Mouse (Mus musculus): ENCODE results near the gene Tmem50a. TPM values are rescaled to one million over a fixed set of nuclear protein-coding genes. Genes with fewer than 3 reads are reported as not detected.

The Tmem50a gene
- polyA plus RNA-seq, 1 experiment from 2014 or later, result 140 TPM

Other genes starting within 250 kb of the Tmem50a start
- 5.1 and 6.5 TPM in 2 replicates for gene Man1c1, start 210.7 kb downstream of the Tmem50a start, polyA plus RNA-seq (2014; fragmentation: Nextera tagmentation; extraction: Ambion mirVana)
- gene Ldlrap1, start 147.0 kb downstream of the Tmem50a start, polyA plus RNA-seq (2014; fragmentation: Nextera tagmentation; extraction: Ambion mirVana), result 22.5 and 22.9 TPM in 2 replicates
- gene Maco1, start 61.7 kb downstream of the Tmem50a start, polyA plus RNA-seq (2014; fragmentation: Nextera tagmentation; extraction: Ambion mirVana), result 37.1 and 41.1 TPM in 2 replicates
- gene Rhd, start 50.5 kb downstream of the Tmem50a start, polyA plus RNA-seq (2014; fragmentation: Nextera tagmentation; extraction: Ambion mirVana), result 3.0 and 4.3 TPM in 2 replicates
- gene Rsrp1, start 8.6 kb upstream of the Tmem50a start, polyA plus RNA-seq (2014; fragmentation: Nextera tagmentation; extraction: Ambion mirVana), result 349 and 369 TPM in 2 replicates
- gene Syf2, start 15.9 kb upstream of the Tmem50a start, polyA plus RNA-seq (2014; fragmentation: Nextera tagmentation; extraction: Ambion mirVana), result 59.7 and 60.0 TPM in 2 replicates
- 2.3 and 2.4 TPM in 2 replicates for gene Runx3, start 205.6 kb upstream of the Tmem50a start, polyA plus RNA-seq (2014; fragmentation: Nextera tagmentation; extraction: Ambion mirVana)